Mouse (Mus musculus) liver, postnatal 0 days (tissue): ENCODE measurements around the gene Trhde. TPM values are rescaled to one million over a fixed set of nuclear protein-coding genes. Genes with fewer than 3 reads are reported as not detected.

Experiments used
- ATAC-seq: fragments of 200-750 bp; cut with Nextera tagmentation; 2 replicates; pipeline ENCODE4 v1.8.0; 2017; ENCODE audit warnings: mild to moderate bottlenecking, moderate library complexity
- DNase-seq: peaks from one replicate; pipeline ENCODE4 v3.0.0-alpha.2; 2016
- H3K27ac ChIP-seq: fragments of 300-500 bp; sonication (generic); 2 replicates; pipeline ENCODE4 v1.5.1; 2014; ENCODE audit warnings: antibody characterized with exemption, moderate library complexity, mild to moderate bottlenecking, low read depth
- H3K27me3 ChIP-seq: fragments of 300-500 bp; sonication (generic); 2 replicates; pipeline ENCODE4 v1.6.1; 2014; ENCODE audit warnings: low read length, control low read depth, mixed read lengths; ENCODE audit not compliant: insufficient read depth
- H3K36me3 ChIP-seq: fragments of 300-500 bp; sonication (generic); replicated peaks from 2 replicates; pipeline ENCODE4 v1.6.1; 2014; ENCODE audit warnings: mild to moderate bottlenecking, control low read depth, low read length, moderate library complexity, mixed read lengths; ENCODE audit not compliant: insufficient read depth
- H3K4me1 ChIP-seq: fragments of 300-500 bp; sonication (generic); 2 replicates; pipeline ENCODE4 v1.6.1; 2014; ENCODE audit warnings: antibody characterized with exemption, mild to moderate bottlenecking, control low read depth; ENCODE audit not compliant: insufficient read depth
- H3K4me2 ChIP-seq: fragments of 300-500 bp; sonication (generic); 2 replicates; pipeline ENCODE4 v1.6.1; 2014; ENCODE audit warnings: low read depth, mild to moderate bottlenecking, low read length, moderate library complexity, mixed read lengths
- H3K4me3 ChIP-seq: fragments of 300-500 bp; sonication (generic); 2 replicates; pipeline ENCODE4 v1.5.1; 2014; ENCODE audit warnings: low read depth, low read length
- H3K9ac ChIP-seq: fragments of 300-500 bp; sonication (generic); replicated peaks from 2 replicates; pipeline ENCODE4 v1.6.1; 2014; ENCODE audit warnings: mild to moderate bottlenecking, moderate library complexity
- H3K9me3 ChIP-seq: fragments of 300-500 bp; sonication (generic); 2 replicates; pipeline ENCODE4 v1.6.1; 2016; ENCODE audit warnings: mild to moderate bottlenecking, control low read depth, low read length, mixed read lengths
- CTCF ChIP-seq: sonication (generic); IDR thresholded peaks from 2 replicates; pipeline ENCODE4 v1.5.1; 2016; ENCODE audit warnings: antibody characterized with exemption, low read depth
- EP300 ChIP-seq: IDR thresholded peaks from 2 replicates; pipeline ENCODE4 v1.6.1; 2016; ENCODE audit warnings: antibody characterized with exemption, low read depth, mild to moderate bottlenecking
- whole genome bisulfite sequencing: fragments of 180-500 bp; shearing (Covaris S2); extraction: QIAGEN DNeasy Blood & Tissue Kit; methylation state at CpG from one replicate; pipeline ENCODE4 v1.1.7; 2014; ENCODE audit not compliant: insufficient replicate concordance; 5-methylcytosine and 5-hydroxymethylcytosine counted together
- polyA plus RNA-seq: library from polyadenylated mRNA; unstranded; fragments of >200 nt; fragmentation: Nextera tagmentation; extraction: Ambion mirVana; gene quantifications from 2 replicates; pipeline ENCODE4 v1.2.1, GENCODE M21; 2015

The Trhde gene
- polyA plus RNA-seq, 1 experiment from 2014 or later, result not detected

- no peaks in the 10 kb centered on the region for H3K27me3 ChIP-seq
- ATAC-seq (no peak), DNase-seq (no peak)
- no peak overlapping the region for H3K4me3 ChIP-seq
- no peak overlapping the region for H3K4me2 ChIP-seq
- WGBS, result 65% methylated on average over 3 of the region's 3 CpGs
- H3K4me1 ChIP-seq, result no peaks in the 10 kb centered on the region
- TF ChIP-seq CTCF (no peak), EP300 (no peak)
- no peak overlapping the region for H3K27ac ChIP-seq
- H3K9me3 ChIP-seq, result no peaks in the 10 kb centered on the region
- H3K36me3 ChIP-seq, result no peaks in the 10 kb centered on the region
- H3K9ac ChIP-seq, result no peak overlapping the region
These were observed 431.3 kb downstream of the Trhde start for GRCm38 (mm10) chr10:114370804-114371203.

DNA sequence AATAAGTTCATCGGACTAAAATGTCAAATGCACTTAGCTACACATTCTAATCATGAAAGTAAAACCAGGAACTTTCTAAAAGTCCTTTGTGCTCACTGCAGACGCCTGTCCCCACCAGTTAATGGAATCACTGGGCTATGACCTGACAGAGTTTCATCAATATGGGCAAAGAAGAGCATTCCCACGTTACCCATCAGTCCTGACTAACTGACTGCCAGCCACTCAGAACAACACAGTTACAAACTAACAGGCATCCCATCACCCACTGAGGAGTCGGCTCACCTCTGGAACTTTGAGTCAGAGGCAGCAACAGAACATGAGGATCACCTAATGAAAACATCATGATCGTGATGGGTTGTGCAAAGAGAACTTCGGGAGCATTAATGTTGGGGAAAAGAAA lies 438.7 kb downstream of the Trhde start:
- TF ChIP-seq CTCF (no peak), EP300 (no peak)
- ATAC-seq, result no peak
- Histone ChIP-seq H3K36me3 (no peaks in the 10 kb centered on the region), H3K9me3 (no peaks in the 10 kb centered on the region), H3K4me1 (no peaks in the 10 kb centered on the region), H3K27ac (no peak overlapping the region), H3K27me3 (no peaks in the 10 kb centered on the region), H3K9ac (no peak overlapping the region), H3K4me2 (no peak overlapping the region), H3K4me3 (no peak overlapping the region)
- 71% methylated on average over 6 of the region's 6 CpGs for WGBS
- no peak for DNase-seq

DNA sequence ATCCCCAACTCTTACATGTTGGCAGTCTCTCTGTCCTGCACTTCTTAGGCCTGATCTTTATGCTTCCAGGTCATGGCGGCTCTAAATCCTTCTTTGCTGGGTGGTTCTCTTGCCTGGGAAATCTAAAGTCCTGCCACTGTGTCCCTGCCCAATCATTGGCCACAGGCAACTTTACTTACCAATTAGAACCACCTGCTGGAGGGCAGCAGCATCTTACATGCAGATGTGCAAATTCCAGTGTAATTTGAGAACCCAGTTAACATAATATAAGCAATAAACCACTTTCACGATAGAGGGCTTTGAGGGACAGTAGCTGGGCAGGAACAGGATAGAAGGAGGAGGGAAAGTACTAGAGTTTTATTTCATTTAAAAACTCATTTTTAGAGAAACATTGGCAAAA lies 439.5 kb downstream of the Trhde start:
- Histone ChIP-seq H3K36me3 (no peaks in the 10 kb centered on the region), H3K27me3 (no peaks in the 10 kb centered on the region), H3K27ac (no peak overlapping the region), H3K4me2 (no peak overlapping the region), H3K9ac (no peak overlapping the region), H3K9me3 (no peaks in the 10 kb centered on the region), H3K4me1 (no peaks in the 10 kb centered on the region), H3K4me3 (no peak overlapping the region)
- no peak for ATAC-seq
- TF ChIP-seq EP300 (no peak), CTCF (no peak)
- DNase-seq, result no peak
- WGBS, result 73% methylated on average over 2 of the region's 2 CpGs
